Comparison of ENCODE assay signal across 33 mouse cellular contexts in genomic region chr3:105880419-105880818, GRCm38 (mm10). TPM values are rescaled to one million over a fixed set of nuclear protein-coding genes. Genes with fewer than 3 reads are reported as not detected.
DNase-seq lines count a peak whose midpoint lies in the region; ATAC-seq and TF ChIP-seq lines count a peak whose summit lies in the region.
"Had no signal": no experiment of that assay in that cellular context is flagged by ENCODE, and none has a peak within 500 bp of the region (broad histone marks: within the 10 kb centered on the region; RNA-seq: fewer than 3 reads in every experiment).

No protein-coding gene starts in this region.

- no peaks in the 10 kb centered on the region for H3K36me3 ChIP-seq in heart, embryonic 11.5 days (ENCODE audit: control insufficient read depth, insufficient read depth, low read length)
- H3K36me3 ChIP-seq in heart, embryonic 16.5 days (ENCODE audit: control insufficient read depth, insufficient read depth) = no peaks in the 10 kb centered on the region
- H3K36me3 ChIP-seq in MEL (ENCODE audit: control insufficient read depth in 1 of 2, insufficient read depth in 2 of 2, low read length in 2 of 2) = peaks cover 0 to 2% of the 10 kb centered on the region in 2 experiments; a peak in 2 of 4 replicates
- H3K36me3 ChIP-seq: embryonic facial prominence, embryonic 15.5 days; G1E; heart, embryonic 15.5 days; hindbrain, embryonic 12.5 days; hindbrain, embryonic 15.5 days; intestine, embryonic 15.5 days had no signal

- H3K9ac ChIP-seq in heart, embryonic 11.5 days (ENCODE audit: low read depth, low read length) = no peak overlapping the region
- no peak overlapping the region for H3K9ac ChIP-seq in heart, embryonic 16.5 days (ENCODE audit: low read length)
- H3K9ac ChIP-seq in MEL (ENCODE audit: control insufficient read depth, low read depth, low read length, poor library complexity, severe bottlenecking) = no peak overlapping the region
- H3K9ac ChIP-seq: embryonic facial prominence, embryonic 15.5 days; forebrain, postnatal 0 days; heart, embryonic 15.5 days; hindbrain, embryonic 12.5 days; hindbrain, embryonic 15.5 days; intestine, embryonic 15.5 days had no signal

- H3K4me3 ChIP-seq in heart, embryonic 11.5 days (ENCODE audit: low read depth, low read length) = no peak overlapping the region
- no peak overlapping the region for H3K4me3 ChIP-seq in heart, embryonic 16.5 days (ENCODE audit: low read length)
- H3K4me3 ChIP-seq in MEL (ENCODE audit: control insufficient read depth in 1 of 2, insufficient read depth in 1 of 2, low read depth in 2 of 2, low read length in 2 of 2) = peak overlapping the region in 1 of 2 experiments; percentile 5; a peak in 1 of 4 replicates
- H3K4me3 ChIP-seq in cerebellum, adult 2 months (replicated peaks; ENCODE audit: insufficient read depth, low read depth, low read length) = no peak overlapping the region
- H3K4me3 ChIP-seq: embryonic facial prominence, embryonic 15.5 days; gastrocnemius, adult 2 months; heart, embryonic 15.5 days; hindbrain, embryonic 12.5 days; hindbrain, embryonic 15.5 days; intestine, embryonic 15.5 days had no signal

- H3K9me3 ChIP-seq in heart, embryonic 11.5 days (replicated peaks; ENCODE audit: control insufficient read depth, low read length) = no peaks in the 10 kb centered on the region
- H3K9me3 ChIP-seq in heart, embryonic 16.5 days (replicated peaks; ENCODE audit: control insufficient read depth, low read length) = no peaks in the 10 kb centered on the region
- no peaks in the 10 kb centered on the region for H3K9me3 ChIP-seq in MEL (replicated peaks; ENCODE audit: insufficient read depth, low read length)
- H3K9me3 ChIP-seq: embryonic facial prominence, embryonic 15.5 days; G1E; heart, embryonic 15.5 days; hindbrain, embryonic 12.5 days; hindbrain, embryonic 15.5 days; intestine, embryonic 15.5 days had no signal

- no peak for TF ChIP-seq RAD21 in MEL (IDR thresholded peaks at IDR 0.05; ENCODE audit: low read depth, low read length)

- TF ChIP-seq EP300 in MEL (IDR thresholded peaks at IDR 0.05; ENCODE audit: low read depth in 1 of 2, low read length in 2 of 2) = peak in 1 of 2 experiments; percentile 30; a peak in 1 of 4 replicates

- H3K4me1 ChIP-seq in heart, embryonic 11.5 days (ENCODE audit: control insufficient read depth, insufficient read depth, low read length) = no peaks in the 10 kb centered on the region
- peaks cover 4% of the 10 kb centered on the region; the same call in 1 of the 2 replicates for H3K4me1 ChIP-seq in heart, embryonic 16.5 days (ENCODE audit: control insufficient read depth, insufficient read depth, low read length)
- peaks cover 5 to 25% of the 10 kb centered on the region in 2 experiments for H3K4me1 ChIP-seq in MEL (ENCODE audit: control insufficient read depth in 1 of 2, insufficient read depth in 2 of 2, low read length in 2 of 2)
- no peaks in the 10 kb centered on the region for H3K4me1 ChIP-seq in cerebellum, adult 2 months (ENCODE audit: control insufficient read depth, insufficient read depth, low read length)
- H3K4me1 ChIP-seq: embryonic facial prominence, embryonic 15.5 days; hindbrain, embryonic 12.5 days; hindbrain, embryonic 15.5 days; intestine, embryonic 15.5 days had no signal

- H3K4me2 ChIP-seq in heart, embryonic 11.5 days = no peak overlapping the region
- no peak overlapping the region for H3K4me2 ChIP-seq in heart, embryonic 16.5 days (ENCODE audit: low read depth, low read length)
- H3K4me2 ChIP-seq: embryonic facial prominence, embryonic 15.5 days; heart, embryonic 15.5 days; hindbrain, embryonic 12.5 days; hindbrain, embryonic 15.5 days; intestine, embryonic 15.5 days had no signal

- H3K79me2 ChIP-seq in MEL (ENCODE audit: control insufficient read depth, insufficient read depth, low read length, poor library complexity) = no peaks in the 10 kb centered on the region

- peak; percentile 88 for DNase-seq in heart, adult 11 months
- no peak for DNase-seq in heart, adult 8-10 months (ENCODE audit: low spot score)
- peak; percentile 52 for DNase-seq in MEL (ENCODE audit: low read depth, low spot score)
- DNase-seq in cerebellum, adult 2 months = no peak
- DNase-seq in cerebellum, adult 18-20 months = no peak
- DNase-seq: adrenal gland, adult 2 months; adrenal gland, postnatal 14 days; B cell, adult 2 months; cerebellum, adult 11-12 months; cerebellum, adult 9-11 months; cerebellum, postnatal 36 days; embryo, embryonic 11 days; forebrain, postnatal 0 days; gastrocnemius, adult 2 months; gastrocnemius, postnatal 14 days; heart, postnatal 14 days; kidney, adult 18-20 months; kidney, adult 9 months had no signal

- peaks cover 10% of the 10 kb centered on the region for H3K27me3 ChIP-seq in heart, embryonic 11.5 days (ENCODE audit: control insufficient read depth, insufficient read depth, low read length)
- no peaks in the 10 kb centered on the region for H3K27me3 ChIP-seq in heart, embryonic 16.5 days (ENCODE audit: control insufficient read depth, insufficient read depth, low read length)
- no peaks in the 10 kb centered on the region; a peak in 1 of 4 replicates for H3K27me3 ChIP-seq in MEL (ENCODE audit: control insufficient read depth in 1 of 2, insufficient read depth in 2 of 2, low read length in 2 of 2)
- H3K27me3 ChIP-seq in cerebellum, adult 2 months (ENCODE audit: control insufficient read depth, insufficient read depth, low read length) = no peaks in the 10 kb centered on the region
- H3K27me3 ChIP-seq: CH12.LX; embryonic facial prominence, embryonic 15.5 days; hindbrain, embryonic 12.5 days; hindbrain, embryonic 15.5 days; intestine, embryonic 15.5 days had no signal

- TF ChIP-seq CTCF in MEL (IDR thresholded peaks at IDR 0.05 in 2 of 3, conservative IDR thresholded peaks at IDR 0.05 in 1 of 3; ENCODE audit: control insufficient read depth in 1 of 3, insufficient read depth in 1 of 3, low read depth in 2 of 3, low read length in 3 of 3, poor library complexity in 1 of 3, severe bottlenecking in 1 of 3) = no peak
- no peak for TF ChIP-seq CTCF in cerebellum, adult 2 months (IDR thresholded peaks at IDR 0.05; ENCODE audit: borderline replicate concordance, insufficient read depth, low read depth, low read length)

- 50% methylated on average over 3 of the region's 3 CpGs for WGBS in heart, embryonic 11.5 days (ENCODE audit: insufficient replicate concordance)
- 40% methylated on average over 3 of the region's 3 CpGs for WGBS in heart, embryonic 16.5 days
- 57% methylated on average over 3 of the region's 3 CpGs for WGBS in cerebellum, adult 2 months

- no peak for ATAC-seq in heart, embryonic 11.5 days (replicated peaks; ENCODE audit: insufficient number of reproducible peaks, low FRiP score, low TSS enrichment)
- ATAC-seq in heart, embryonic 16.5 days (replicated peaks; ENCODE audit: extremely low read depth, insufficient read depth, low FRiP score) = peak; percentile 32; the same call in 1 of the 2 replicates
- ATAC-seq in granulocyte monocyte progenitor cell, adult 5-6 weeks (replicated peaks; ENCODE audit: poor library complexity, severe bottlenecking) = peak; percentile 23; the same call in 1 of the 2 replicates
- ATAC-seq: forebrain, embryonic 14.5 days; forebrain, postnatal 0 days; intestine, embryonic 15.5 days had no signal

- TF ChIP-seq POLR2A in MEL (IDR thresholded peaks at IDR 0.05; ENCODE audit: control insufficient read depth in 1 of 2, insufficient read depth in 1 of 2, low read depth in 1 of 2, low read length in 2 of 2, poor library complexity in 1 of 2) = no peak
- no peak for TF ChIP-seq POLR2A in cerebellum, adult 2 months (IDR thresholded peaks at IDR 0.05; ENCODE audit: borderline replicate concordance, insufficient read depth, low read length)

- H3K27ac ChIP-seq in heart, embryonic 11.5 days (ENCODE audit: low read depth, low read length) = no peak overlapping the region
- H3K27ac ChIP-seq in heart, embryonic 16.5 days (ENCODE audit: low read length) = no peak overlapping the region
- no peak overlapping the region for H3K27ac ChIP-seq in MEL (ENCODE audit: control insufficient read depth, low read depth, low read length)
- no peak overlapping the region for H3K27ac ChIP-seq in cerebellum, adult 2 months (ENCODE audit: insufficient read depth, low read length)
- H3K27ac ChIP-seq: embryonic facial prominence, embryonic 15.5 days; heart, embryonic 15.5 days; hindbrain, embryonic 12.5 days; hindbrain, embryonic 15.5 days; intestine, embryonic 15.5 days had no signal

RNA-seq across cellular contexts. Expression of gene Tmigd3, which starts 9.7 kb away (rescaled TPM):
- polyA plus RNA-seq in heart, embryonic 11.5 days (2014; fragmentation: Nextera tagmentation; extraction: Ambion mirVana) = 0.33 and 0.46 TPM in 2 replicates
- polyA plus RNA-seq in heart, embryonic 16.5 days (2015; fragmentation: Nextera tagmentation; extraction: Ambion mirVana) = 0.32 TPM in 1 of 2 replicates, not detected in the other
- under 1 TPM in 3 of 4 experiments, not detected in 1; 0.27 to 0.62 (median 0.41) TPM for total RNA-seq in heart, adult 8-10 months (2022)
- total RNA-seq in MEL (2012; rRNA removed) = 0.27 and 0.39 TPM in 2 replicates
- polyA plus RNA-seq in MEL (2012; ENCODE audit: insufficient read depth in 1 of 2, insufficient read length in 2 of 2, low read depth in 1 of 2, low replicate concordance in 2 of 2, missing spikeins in 1 of 2) = under 1 TPM in 1 of 2 experiments, not detected in 1; 0.36 TPM
- total RNA-seq in granulocyte monocyte progenitor cell, adult 5-6 weeks (2014; fragmentation: Nextera tagmentation) = 0.28 TPM in 1 of 2 replicates, not detected in the other
- total RNA-seq in granulocyte monocyte progenitor cell, adult 5-6 weeks (2017) = not detected in 2 replicates
- polyA plus RNA-seq in cerebellum, adult 2 months (2012; rRNA removed) = 0.52 TPM in 1 of 2 replicates, not detected in the other
- total RNA-seq: adrenal gland, adult 2 months; adrenal gland, postnatal 14 days; forebrain, postnatal 0 days; gastrocnemius, adult 2 months; gastrocnemius, postnatal 14 days; gastrocnemius, postnatal 4 days; hematopoietic stem cell, adult 5-6 weeks had no signal
- polyA plus RNA-seq: adrenal gland, adult 2 months; embryonic facial prominence, embryonic 11.5 days; forebrain, embryonic 14.5 days; forebrain, postnatal 0 days; hindbrain, embryonic 12.5 days; hindbrain, embryonic 15.5 days had no signal

RNA-seq across cellular contexts. Expression of gene Adora3, which starts 9.8 kb away (rescaled TPM):
- 0.10 TPM in 1 of 2 replicates, not detected in the other for polyA plus RNA-seq in heart, embryonic 11.5 days (2014; fragmentation: Nextera tagmentation; extraction: Ambion mirVana)
- 0.20 and 0.22 TPM in 2 replicates for polyA plus RNA-seq in heart, embryonic 16.5 days (2015; fragmentation: Nextera tagmentation; extraction: Ambion mirVana)
- total RNA-seq in heart, adult 8-10 months (2022) = under 1 TPM in 3 of 4 experiments, not detected in 1; 0.25 to 0.44 (median 0.32) TPM
- total RNA-seq in MEL (2012; rRNA removed) = 0.36 and 0.42 TPM in 2 replicates
- polyA plus RNA-seq in MEL (2012; ENCODE audit: insufficient read depth in 1 of 2, insufficient read length in 2 of 2, low read depth in 1 of 2, low replicate concordance in 2 of 2, missing spikeins in 1 of 2) = under 1 TPM in 1 of 2 experiments, not detected in 1; 0.65 TPM
- total RNA-seq in granulocyte monocyte progenitor cell, adult 5-6 weeks (2014; fragmentation: Nextera tagmentation) = 1.4 and 1.5 TPM in 2 replicates
- total RNA-seq in granulocyte monocyte progenitor cell, adult 5-6 weeks (2017) = 0.26 and 1.9 TPM in 2 replicates
- polyA plus RNA-seq in cerebellum, adult 2 months (2012; rRNA removed) = 0.43 and 0.52 TPM in 2 replicates
- total RNA-seq: gastrocnemius, adult 2 months; gastrocnemius, postnatal 14 days; hematopoietic stem cell, adult 5-6 weeks had no signal
- polyA plus RNA-seq: embryonic facial prominence, embryonic 11.5 days; forebrain, embryonic 11.5 days; G1E; hindbrain, embryonic 12.5 days had no signal

RNA-seq across cellular contexts. Expression of gene I830077J02Rik, which starts 52.0 kb away (rescaled TPM):
- 2.6 and 2.9 TPM in 2 replicates for polyA plus RNA-seq in heart, embryonic 11.5 days (2014; fragmentation: Nextera tagmentation; extraction: Ambion mirVana)
- polyA plus RNA-seq in heart, embryonic 16.5 days (2015; fragmentation: Nextera tagmentation; extraction: Ambion mirVana) = 0.90 and 1.6 TPM in 2 replicates
- 1 to 10 TPM in 1 of 4 experiments, under 1 TPM in 3; 0.28 to 1.3 (median 0.42) TPM for total RNA-seq in heart, adult 8-10 months (2022)
- 2.8 and 5.9 TPM in 2 replicates for total RNA-seq in MEL (2012; rRNA removed)
- polyA plus RNA-seq in MEL (2012; ENCODE audit: insufficient read depth in 1 of 2, insufficient read length in 2 of 2, low read depth in 1 of 2, low replicate concordance in 2 of 2, missing spikeins in 1 of 2) = 1 to 10 TPM in 1 of 2 experiments, not detected in 1; 9.4 TPM
- 29.2 and 45.0 TPM in 2 replicates for total RNA-seq in granulocyte monocyte progenitor cell, adult 5-6 weeks (2014; fragmentation: Nextera tagmentation)
- 22.2 and 22.4 TPM in 2 replicates for total RNA-seq in granulocyte monocyte progenitor cell, adult 5-6 weeks (2017)
- 0.40 and 0.72 TPM in 2 replicates for polyA plus RNA-seq in cerebellum, adult 2 months (2012; rRNA removed)

Comparison
In these comparisons a context has a peak if more than half of its experiments do, and no peak if none do; other contexts are left out.
1. DNase-seq: peak in heart, adult 11 months (single experiment) and MEL (single experiment); none in heart, adult 8-10 months (single experiment), cerebellum, adult 2 months (0 of 2) and cerebellum, adult 18-20 months (0 of 2).